Mouse (Mus musculus): ENCODE results near the gene Rptor.
A peak's percentile ranks its signal among the peaks of the same experiment; 100 is the strongest.

Gene Rptor

GRCm38 (mm10) chr11:119811022-119811421 lies 208.3 kb downstream of the Rptor start:
- DNase-seq (ENCODE audit: low read depth, low spot score), result peak; percentile 22

GRCm38 (mm10) chr11:119811598-119811997 lies 208.9 kb downstream of the Rptor start:
- no peak for DNase-seq (ENCODE audit: low read depth, low spot score)

GRCm38 (mm10) chr11:119812093-119812492 lies 209.4 kb downstream of the Rptor start:
- DNase-seq (ENCODE audit: low read depth, low spot score), result no peak

- DNase-seq (ENCODE audit: low read depth, low spot score), result no peak
Measured at GRCm38 (mm10) chr11:119814035-119814558, 211.4 kb downstream of the Rptor start.

- no peak for DNase-seq (ENCODE audit: low read depth, low spot score)
Measured at GRCm38 (mm10) chr11:119816798-119817361, 214.2 kb downstream of the Rptor start.

GRCm38 (mm10) chr11:119817362-119817837 lies 214.7 kb downstream of the Rptor start:
- no peak for DNase-seq (ENCODE audit: low read depth, low spot score)

- no peak for DNase-seq (ENCODE audit: low read depth, low spot score)
Measured at GRCm38 (mm10) chr11:119817898-119818297, 215.2 kb downstream of the Rptor start.

- no peak for DNase-seq (ENCODE audit: low read depth, low spot score)
Measured at GRCm38 (mm10) chr11:119821514-119821913, 218.8 kb downstream of the Rptor start.

- no peak for DNase-seq (ENCODE audit: low read depth, low spot score)
Measured at GRCm38 (mm10) chr11:119824072-119824649, 221.5 kb downstream of the Rptor start.

- DNase-seq (ENCODE audit: low read depth, low spot score), result no peak
Measured at GRCm38 (mm10) chr11:119825783-119826182, 223.1 kb downstream of the Rptor start.

GRCm38 (mm10) chr11:119826239-119826638 lies 223.5 kb downstream of the Rptor start:
- no peak for DNase-seq (ENCODE audit: low read depth, low spot score)

GRCm38 (mm10) chr11:119829116-119829515 lies 226.4 kb downstream of the Rptor start:
- no peak for DNase-seq (ENCODE audit: low read depth, low spot score)

- no peak for DNase-seq (ENCODE audit: low read depth, low spot score)
Measured at GRCm38 (mm10) chr11:119831682-119832081, 229.0 kb downstream of the Rptor start.

GRCm38 (mm10) chr11:119833311-119833710 lies 230.6 kb downstream of the Rptor start:
- DNase-seq (ENCODE audit: low read depth, low spot score), result no peak

- DNase-seq (ENCODE audit: low read depth, low spot score), result no peak
Measured at GRCm38 (mm10) chr11:119833877-119834804, 231.4 kb downstream of the Rptor start.

- peak; percentile 44 for DNase-seq (ENCODE audit: low read depth, low spot score)
Measured at GRCm38 (mm10) chr11:119836326-119836725, 233.6 kb downstream of the Rptor start.

- DNase-seq (ENCODE audit: low read depth, low spot score), result no peak
Measured at GRCm38 (mm10) chr11:119837786-119838185, 235.1 kb downstream of the Rptor start.

GRCm38 (mm10) chr11:119839411-119840342 lies 237.0 kb downstream of the Rptor start:
- DNase-seq (ENCODE audit: low read depth, low spot score), result no peak

GRCm38 (mm10) chr11:119846608-119847007 lies 243.9 kb downstream of the Rptor start:
- DNase-seq (ENCODE audit: low read depth, low spot score), result no peak

GRCm38 (mm10) chr11:119847076-119847475 lies 244.4 kb downstream of the Rptor start:
- no peak for DNase-seq (ENCODE audit: low read depth, low spot score)

- DNase-seq (ENCODE audit: low read depth, low spot score), result no peak
Measured at GRCm38 (mm10) chr11:119847569-119847968, 244.9 kb downstream of the Rptor start.

Data from retina, adult 2 months (tissue).